Mouse (Mus musculus) heart, embryonic 10.5 days (tissue): ENCODE data around the gene Cd3g. TPM values are rescaled to one million over a fixed set of nuclear protein-coding genes. Genes with fewer than 3 reads are reported as not detected.
"Not testable (repeated sequence)": the region's sequence is repeated elsewhere in the genome, so short reads cannot be mapped to it uniquely, and the experiment has no call there.

Experiments used
- DNase-seq: peaks from one replicate; pipeline ENCODE4 v3.0.0-alpha.2; 2017; ENCODE audit warnings: low spot score
- H3K27ac ChIP-seq: fragments of 300-500 bp; sonication (generic); 2 replicates; pipeline ENCODE4 v1.5.1; 2016; ENCODE audit warnings: mild to moderate bottlenecking
- H3K27me3 ChIP-seq: fragments of 300-500 bp; sonication (generic); 2 replicates; pipeline ENCODE4 v1.6.1; 2016; ENCODE audit warnings: mild to moderate bottlenecking; ENCODE audit not compliant: poor library complexity, insufficient read depth, severe bottlenecking
- H3K36me3 ChIP-seq: fragments of 300-500 bp; sonication (generic); 2 replicates; pipeline ENCODE4 v1.6.1; 2016; ENCODE audit warnings: mild to moderate bottlenecking, moderate library complexity
- H3K4me1 ChIP-seq: fragments of 300-500 bp; sonication (generic); 2 replicates; pipeline ENCODE4 v1.6.1; 2016; ENCODE audit warnings: mild to moderate bottlenecking
- H3K4me3 ChIP-seq: fragments of 300-500 bp; sonication (generic); 2 replicates; pipeline ENCODE4 v1.5.1; 2016; ENCODE audit warnings: mild to moderate bottlenecking, moderate library complexity
- H3K9me3 ChIP-seq: fragments of 300-500 bp; sonication (generic); 2 replicates; pipeline ENCODE4 v1.6.1; 2016; ENCODE audit warnings: mild to moderate bottlenecking, moderate library complexity
- WGBS: fragments of 180-500 bp; shearing (Covaris S2); methylation state at CpG from one replicate; pipeline ENCODE4 v1.1.7; 2016; 5-methylcytosine and 5-hydroxymethylcytosine counted together
- polyA plus RNA-seq: library from polyadenylated mRNA; unstranded; fragments of >200 nt; fragmentation: Nextera tagmentation; extraction: Ambion mirVana; gene quantifications from 2 replicates; pipeline ENCODE4 v1.2.1, GENCODE M21; 2016

Cd3g gene
- polyA plus RNA-seq, 1 experiment from 2014 or later: not detected

DNA sequence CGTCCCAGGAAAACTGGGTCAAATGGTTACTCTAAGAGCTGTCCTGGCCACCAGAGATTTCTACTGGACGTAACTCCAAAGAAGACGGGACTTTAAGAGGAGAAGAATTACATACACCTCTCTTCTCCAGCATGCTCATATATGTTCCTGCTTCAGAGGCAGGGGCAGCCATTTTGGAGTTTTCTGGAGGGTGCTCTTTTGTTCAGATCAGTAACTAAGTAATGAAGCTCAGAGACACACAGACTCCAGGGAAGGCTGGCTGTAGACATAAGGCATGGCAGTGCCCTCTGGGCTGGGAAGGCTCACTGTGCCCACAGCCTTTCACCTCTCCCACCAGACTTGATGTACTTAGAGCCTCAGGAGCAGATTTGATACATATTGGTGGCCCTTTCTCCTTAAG, 2.3 kb upstream of the Cd3g start:
- H3K27me3 ChIP-seq: peaks cover 9% of the 10 kb centered on the region; the same call in 1 of the 2 replicates
- DNase-seq: no peak
- H3K4me1 ChIP-seq: peaks cover 11% of the 10 kb centered on the region; the same call in 1 of the 2 replicates
- H3K27ac ChIP-seq: no peak overlapping the region
- H3K4me3 ChIP-seq: no peak overlapping the region
- H3K36me3 ChIP-seq: no peaks in the 10 kb centered on the region
- no peaks in the 10 kb centered on the region for H3K9me3 ChIP-seq
- WGBS: 77% methylated on average over 3 of the region's 3 CpGs

DNA sequence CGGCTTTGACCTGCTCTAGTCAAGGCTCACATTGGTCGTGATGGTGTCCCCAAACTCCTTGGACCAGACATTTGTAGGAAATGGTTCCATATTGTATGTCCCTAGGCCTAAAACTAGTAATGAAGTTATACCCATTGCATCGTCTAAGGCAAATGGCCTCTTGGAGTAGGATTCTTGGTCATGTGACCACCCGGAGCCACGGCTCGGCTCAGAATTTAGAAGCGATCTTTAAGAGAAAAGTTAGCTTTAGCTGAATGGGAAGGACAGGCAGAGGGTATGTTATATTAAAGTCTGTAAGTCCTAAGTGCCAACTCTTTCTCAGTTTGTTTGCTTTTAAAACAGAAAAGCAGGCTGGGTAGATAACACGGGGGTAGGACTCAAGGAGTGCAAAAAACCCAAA, 1.9 kb upstream of the Cd3g start:
- Histone ChIP-seq H3K4me3 (no peak overlapping the region), H3K27ac (no peak overlapping the region), H3K4me1 (peaks cover 11% of the 10 kb centered on the region; the same call in 1 of the 2 replicates), H3K36me3 (no peaks in the 10 kb centered on the region), H3K27me3 (peaks cover 13% of the 10 kb centered on the region; the same call in 1 of the 2 replicates), H3K9me3 (no peaks in the 10 kb centered on the region)
- DNase-seq: no peak
- 80% methylated on average over 8 of the region's 8 CpGs for WGBS

DNA sequence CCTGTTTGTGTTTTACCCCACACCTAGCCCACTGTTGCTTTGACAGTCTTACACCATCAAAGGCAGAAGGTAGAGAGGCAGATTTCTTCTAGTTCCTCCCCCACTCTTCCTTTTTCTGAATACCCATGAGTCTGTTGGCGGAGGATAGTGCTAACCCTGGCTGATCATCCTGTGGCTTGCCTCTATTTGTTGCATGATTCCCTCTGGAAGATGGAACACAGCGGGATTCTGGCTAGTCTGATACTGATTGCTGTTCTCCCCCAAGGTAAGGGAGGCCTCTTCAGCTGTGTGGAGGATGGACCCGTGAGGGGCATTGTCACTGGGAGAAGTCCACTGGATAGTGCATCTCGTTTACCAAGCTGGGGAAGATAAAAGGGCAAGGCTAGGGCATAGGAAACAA, 1.4 kb upstream of the Cd3g start, which contains the start of gene Cd3d:
Cd3d (plus strand) TSS at position 111 of the 400 bp plus-strand sequence.
- WGBS: 77% methylated on average over 4 of the region's 4 CpGs

DNA sequence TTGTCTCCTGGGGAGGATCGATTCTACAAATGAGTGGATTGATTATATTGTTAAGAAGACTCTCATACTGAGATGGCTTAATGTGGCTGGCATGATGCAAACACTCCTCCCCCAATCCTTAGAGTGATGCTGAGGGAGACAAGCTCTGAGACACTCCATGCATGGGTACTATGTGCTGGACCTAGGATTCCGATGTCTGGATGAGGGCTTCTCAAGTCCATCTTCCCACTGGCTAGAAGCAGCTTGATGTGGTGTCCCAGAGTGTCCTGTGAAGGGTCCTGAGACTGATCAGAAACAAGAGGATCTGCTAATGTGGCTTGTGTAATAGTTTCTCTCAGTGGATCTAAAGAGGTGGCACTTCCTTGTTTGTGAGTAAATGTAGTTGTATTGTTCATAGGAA, 873 bp upstream of the Cd3g start:
- 80% methylated on average over 2 of the region's 2 CpGs for WGBS
- Histone ChIP-seq H3K27me3 (peaks cover 17% of the 10 kb centered on the region; the same call in 1 of the 2 replicates), H3K4me1 (0 out of 2 replicates have a peak, but pooled peaks cover 3% of the 10 kb centered on the region), H3K4me3 (no peak overlapping the region), H3K9me3 (no peaks in the 10 kb centered on the region), H3K27ac (no peak overlapping the region), H3K36me3 (no peaks in the 10 kb centered on the region)
- no peak for DNase-seq

More for the DNA sequence above, 1.4 kb upstream of the Cd3g start, which contains the start of gene Cd3d:
- peaks cover 13% of the 10 kb centered on the region; the same call in 1 of the 2 replicates for H3K27me3 ChIP-seq
- no peaks in the 10 kb centered on the region for H3K36me3 ChIP-seq
- no peak within 1 kb of the TSS for H3K27ac ChIP-seq
- H3K4me1 ChIP-seq: peaks cover 8% of the 10 kb centered on the region; the same call in 1 of the 2 replicates
- H3K9me3 ChIP-seq: no peaks in the 10 kb centered on the region
- DNase-seq: no peak
- H3K4me3 ChIP-seq: no peak within 1 kb of the TSS

DNA sequence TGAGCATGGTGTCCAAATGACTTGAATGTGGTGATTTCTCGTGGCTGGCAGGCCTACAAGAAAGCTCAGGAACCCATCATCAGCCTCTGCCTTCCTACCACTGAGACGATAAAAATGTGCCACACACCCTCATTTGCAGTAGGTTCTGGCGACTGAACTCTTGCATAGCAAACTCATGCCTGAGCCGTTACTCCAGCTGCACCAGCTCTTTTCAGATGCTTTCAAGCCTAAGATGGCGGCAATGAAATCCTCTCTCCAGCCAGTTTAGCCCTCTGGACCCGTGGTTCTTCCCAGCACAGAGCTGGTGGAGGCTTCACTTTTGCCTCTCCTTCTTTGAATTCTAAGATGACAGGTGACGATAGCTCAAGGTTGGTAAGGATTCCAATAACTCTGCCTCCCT, 425 bp downstream of the Cd3g start:
- DNase-seq: no peak
- Histone ChIP-seq H3K4me3 (no peak overlapping the region), H3K9me3 (no peaks in the 10 kb centered on the region), H3K4me1 (0 out of 2 replicates have a peak, but pooled peaks cover 2% of the 10 kb centered on the region), H3K36me3 (no peaks in the 10 kb centered on the region), H3K27me3 (peaks cover 10% of the 10 kb centered on the region; the same call in 1 of the 2 replicates), H3K27ac (no peak overlapping the region)
- 70% methylated on average over 7 of the region's 7 CpGs for WGBS

DNA sequence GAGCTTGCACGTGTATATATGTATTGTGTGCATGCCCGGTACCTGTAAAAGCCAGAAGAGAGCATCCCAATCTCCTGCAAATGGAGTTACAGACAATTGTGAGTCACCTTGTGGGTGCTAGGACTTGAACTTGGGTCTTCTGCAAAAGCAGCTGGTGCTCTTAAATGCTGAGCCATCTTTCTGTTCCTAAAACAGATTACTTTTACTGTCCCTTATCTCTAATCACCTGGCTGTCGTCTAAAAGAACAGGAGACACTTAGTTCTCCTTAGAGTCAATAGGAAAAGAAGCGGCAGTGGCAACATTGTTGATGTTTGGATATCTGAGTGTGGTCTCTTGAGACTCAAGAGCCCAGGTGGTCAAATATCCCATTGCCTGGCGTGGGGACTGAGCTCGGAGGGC, 2.4 kb downstream of the Cd3g start:
- Histone ChIP-seq H3K36me3 (no peaks in the 10 kb centered on the region), H3K4me1 (0 out of 2 replicates have a peak, but pooled peaks cover 2% of the 10 kb centered on the region), H3K27me3 (peaks cover 23% of the 10 kb centered on the region; the same call in 1 of the 2 replicates), H3K4me3 (no peak overlapping the region), H3K27ac (no peak overlapping the region), H3K9me3 (no peaks in the 10 kb centered on the region)
- no peak for DNase-seq
- 64% methylated on average over 6 of the region's 6 CpGs for WGBS

DNA sequence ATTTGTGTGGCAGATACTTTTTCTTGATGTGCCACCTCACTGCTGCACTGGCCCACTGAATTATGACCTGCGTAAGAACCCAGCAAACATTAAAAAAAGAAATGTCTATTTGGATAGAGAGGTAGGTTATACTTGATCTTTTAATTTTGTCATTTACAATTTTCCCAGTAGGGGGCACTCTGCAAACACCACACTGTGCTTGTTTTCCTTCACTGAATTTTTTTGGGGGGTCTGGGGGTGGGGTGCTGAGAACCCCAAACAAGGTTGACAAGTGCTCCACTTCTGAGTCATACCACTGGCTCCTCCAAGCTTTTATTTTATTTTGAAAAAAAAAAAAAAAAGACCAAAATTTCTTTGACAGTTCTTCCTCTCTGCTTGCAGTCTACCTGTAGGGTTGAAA, 10.8 kb downstream of the Cd3g start:
- no peak for DNase-seq
- no peaks in the 10 kb centered on the region for H3K9me3 ChIP-seq
- H3K4me1 ChIP-seq: peaks cover 7% of the 10 kb centered on the region
- peaks cover 13% of the 10 kb centered on the region; the same call in 1 of the 2 replicates for H3K27me3 ChIP-seq
- H3K36me3 ChIP-seq: no peaks in the 10 kb centered on the region
- no peak overlapping the region for H3K4me3 ChIP-seq
- H3K27ac ChIP-seq: no peak overlapping the region
- WGBS: 40% methylated on average over 1 of the region's 1 CpGs

DNA sequence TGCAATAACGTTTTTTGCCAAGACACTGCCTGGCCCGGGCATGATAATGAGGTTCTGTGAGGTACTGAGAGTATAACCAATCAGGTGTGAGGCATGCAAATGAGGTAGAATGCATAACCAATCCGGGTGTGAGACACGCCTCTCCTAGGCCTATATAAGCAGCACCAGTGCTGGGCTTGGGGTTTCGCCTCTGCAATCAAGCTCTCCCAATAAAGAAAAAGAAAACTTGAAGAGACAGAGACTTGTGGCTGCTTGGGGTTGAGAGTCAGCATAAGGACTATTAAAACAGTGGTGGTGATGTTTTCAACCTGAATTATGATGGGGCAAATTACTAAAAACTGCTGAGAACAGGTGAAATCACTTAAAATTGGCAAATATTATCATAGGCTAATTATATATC, 12.5 kb downstream of the Cd3g start:
- not testable (repeated sequence) for H3K36me3 ChIP-seq, H3K27ac ChIP-seq, DNase-seq, H3K4me3 ChIP-seq, H3K9me3 ChIP-seq, H3K27me3 ChIP-seq
- H3K4me1 ChIP-seq: peaks cover 12% of the 10 kb centered on the region
- WGBS: 84% methylated on average over 5 of the region's 5 CpGs

DNA sequence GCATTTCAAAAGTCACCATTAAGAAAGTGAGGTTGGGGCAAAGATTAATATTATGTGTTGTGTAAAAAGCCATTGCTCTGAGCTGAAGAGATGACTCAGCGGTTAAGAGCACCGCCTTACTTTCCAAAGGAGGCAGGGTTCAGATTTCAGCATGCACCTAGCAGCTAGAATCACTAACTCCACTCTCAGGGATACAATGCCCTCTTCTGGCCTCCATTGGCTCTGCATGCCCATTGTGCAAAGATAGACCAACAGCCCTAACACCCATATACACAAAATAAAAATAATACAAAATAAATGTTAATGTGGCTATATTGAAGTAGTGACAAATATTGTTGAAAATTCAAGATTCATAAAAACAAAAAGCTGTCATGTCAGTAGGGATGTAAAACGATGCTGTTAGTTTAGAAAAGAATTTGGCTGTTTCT, 13.4 kb downstream of the Cd3g start:
- WGBS: 22% methylated on average over 3 of the region's 3 CpGs
- Histone ChIP-seq H3K27ac (no peak overlapping the region), H3K4me3 (no peak overlapping the region), H3K9me3 (no peaks in the 10 kb centered on the region), H3K27me3 (no peaks in the 10 kb centered on the region), H3K4me1 (peaks cover 12% of the 10 kb centered on the region), H3K36me3 (peaks cover 8% of the 10 kb centered on the region)
- DNase-seq: peak; percentile 85

DNA sequence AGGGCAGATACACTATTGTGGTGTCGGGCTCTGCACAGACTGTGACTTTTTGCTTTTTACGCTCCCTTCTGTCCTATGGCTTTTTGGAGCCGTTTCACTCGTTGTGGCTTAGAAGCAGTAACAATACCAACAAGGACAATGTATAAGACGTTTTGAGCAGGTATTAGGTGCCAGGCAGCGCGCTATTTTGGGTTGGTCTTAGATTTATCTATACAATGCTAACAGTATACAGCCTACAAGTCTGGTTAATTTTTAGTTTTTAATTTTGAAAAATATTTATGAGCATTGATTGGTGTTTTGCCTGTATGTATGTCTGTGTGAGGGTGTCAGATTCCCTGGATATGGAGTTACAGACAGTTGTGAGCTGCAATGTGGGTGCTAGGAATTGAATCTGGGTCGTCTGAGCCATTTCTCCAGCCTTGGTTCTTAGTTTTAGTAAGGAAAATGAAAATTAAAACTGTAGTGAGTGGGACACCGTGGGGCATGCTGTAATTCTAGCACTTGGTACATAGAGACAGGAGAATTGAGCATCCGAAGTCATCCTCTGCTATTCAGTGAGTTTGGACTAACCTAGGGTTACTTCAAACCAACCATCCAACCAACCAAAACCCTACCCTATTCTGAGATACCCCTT, 14.3 kb downstream of the Cd3g start:
- 12% methylated on average over 10 of the region's 10 CpGs for WGBS
- no peak for DNase-seq
- no peaks in the 10 kb centered on the region for H3K9me3 ChIP-seq

DNA sequence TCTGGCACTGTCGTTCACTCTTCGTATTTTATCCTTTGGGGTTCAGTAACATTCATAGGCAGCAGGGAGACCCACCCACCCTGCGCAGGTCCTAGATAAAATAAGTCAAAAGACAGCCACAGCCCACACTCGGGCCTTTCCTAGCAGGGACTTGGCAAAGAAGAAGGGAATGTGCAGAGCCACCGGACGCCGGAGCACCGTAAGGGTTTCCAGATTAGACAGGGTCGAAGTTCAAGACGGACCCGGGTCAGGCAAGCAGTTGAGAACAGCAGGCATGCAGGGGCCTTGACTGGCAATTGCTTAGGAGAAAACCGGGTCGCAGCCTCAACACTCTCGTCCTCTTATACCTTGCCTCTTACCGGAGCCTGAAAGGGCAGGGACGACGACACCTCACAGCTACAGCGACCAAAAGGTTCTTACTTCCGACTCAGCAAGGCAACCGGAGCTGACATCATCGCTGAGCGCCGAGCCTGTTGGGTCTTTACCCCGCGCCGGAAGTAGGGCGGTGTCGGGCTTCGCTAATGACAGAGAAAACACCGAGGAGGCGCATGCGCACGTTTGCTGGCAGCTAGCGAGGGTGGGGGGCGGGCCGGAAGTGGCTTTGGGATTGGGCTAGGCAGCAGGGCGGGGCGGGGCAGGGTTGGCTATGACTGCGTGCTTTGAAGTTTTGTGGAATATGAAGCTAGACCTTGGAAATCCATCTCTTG, 15.0 kb downstream of the Cd3g start, which contains the start of gene Ube4a:
Ube4a (minus strand) TSS at position 475 of the 707 bp plus-strand sequence.
- WGBS: under 1% methylated on average over 39 of the region's 39 CpGs
- H3K27ac ChIP-seq: peak within 1 kb of the TSS; percentile 87

More for the DNA sequence above, 14.3 kb downstream of the Cd3g start:
- Histone ChIP-seq H3K4me3 (peak overlapping the region; percentile 93), H3K4me1 (peaks cover 12% of the 10 kb centered on the region), H3K27me3 (no peaks in the 10 kb centered on the region), H3K36me3 (peaks cover 17% of the 10 kb centered on the region), H3K27ac (peak overlapping the region; percentile 87)

DNA sequence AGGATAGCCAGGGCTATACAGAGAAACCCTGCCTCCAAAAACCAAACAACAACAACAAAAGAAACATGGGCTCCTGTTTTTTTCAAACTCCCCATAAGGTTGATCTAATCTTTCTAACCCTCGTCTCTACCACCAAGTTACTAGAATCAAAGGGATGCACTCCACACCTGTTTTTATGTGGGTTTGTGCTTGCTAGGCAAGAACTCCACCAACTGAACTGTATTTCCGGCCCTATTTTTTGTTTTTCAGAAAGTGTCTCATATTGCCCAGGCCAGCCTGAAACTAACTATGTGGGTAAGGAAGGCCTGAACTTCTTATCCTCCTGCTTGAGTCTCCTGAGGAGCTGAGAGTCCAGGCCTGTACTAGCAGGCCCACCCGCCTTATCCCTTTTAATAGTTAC, 25.8 kb downstream of the Cd3g start:
- Histone ChIP-seq H3K27me3 (no peaks in the 10 kb centered on the region), H3K36me3 (peaks cover 81% of the 10 kb centered on the region), H3K4me1 (no peaks in the 10 kb centered on the region), H3K4me3 (no peak overlapping the region), H3K9me3 (no peaks in the 10 kb centered on the region), H3K27ac (no peak overlapping the region)
- DNase-seq: no peak
- 94% methylated on average over 3 of the region's 3 CpGs for WGBS

More for the DNA sequence above, 15.0 kb downstream of the Cd3g start, which contains the start of gene Ube4a:
- Histone ChIP-seq H3K36me3 (peaks cover 21% of the 10 kb centered on the region), H3K4me3 (peak within 1 kb of the TSS; percentile 93), H3K9me3 (no peaks in the 10 kb centered on the region), H3K27me3 (no peaks in the 10 kb centered on the region), H3K4me1 (peaks cover 12% of the 10 kb centered on the region)
- peak; percentile 99 for DNase-seq

DNA sequence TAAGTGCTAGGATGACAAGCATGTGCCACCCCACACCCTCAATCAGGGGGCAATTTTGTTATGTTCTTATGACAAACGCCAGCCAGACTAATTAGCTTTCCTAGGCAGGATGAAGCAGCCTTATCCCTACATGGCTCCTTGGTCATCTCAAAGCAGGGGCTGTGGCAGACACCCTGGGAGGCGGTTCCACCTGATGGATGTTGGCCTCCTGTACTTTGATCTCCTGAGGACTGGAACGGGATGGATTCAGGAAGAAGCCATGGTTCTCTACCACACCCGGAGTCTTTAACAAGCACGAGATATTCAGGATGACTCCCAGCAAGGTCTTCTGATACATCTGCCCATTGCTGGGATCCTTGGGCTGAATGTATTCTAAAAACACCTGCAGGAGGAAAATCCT, 32.4 kb downstream of the Cd3g start:
- H3K4me3 ChIP-seq: no peak overlapping the region
- WGBS: 89% methylated on average over 5 of the region's 5 CpGs
- no peaks in the 10 kb centered on the region for H3K27me3 ChIP-seq
- no peaks in the 10 kb centered on the region for H3K9me3 ChIP-seq
- no peaks in the 10 kb centered on the region for H3K4me1 ChIP-seq
- DNase-seq: no peak
- no peak overlapping the region for H3K27ac ChIP-seq
- H3K36me3 ChIP-seq: peaks cover 86% of the 10 kb centered on the region
